Mouse (Mus musculus) liver, postnatal 0 days (tissue): ENCODE data around the gene Cradd. TPM values are rescaled to one million over a fixed set of nuclear protein-coding genes. Genes with fewer than 3 reads are reported as not detected.
A peak's percentile ranks its signal among the peaks of the same experiment; 100 is the strongest.

ENCODE experiments used
- ATAC-seq: fragments of 200-750 bp; cut with Nextera tagmentation; 2 replicates; pipeline ENCODE4 v1.8.0; 2017; ENCODE audit warnings: mild to moderate bottlenecking, moderate library complexity
- DNase-seq: peaks from one replicate; pipeline ENCODE4 v3.0.0-alpha.2; 2016
- H3K27ac ChIP-seq: fragments of 300-500 bp; sonication (generic); 2 replicates; pipeline ENCODE4 v1.5.1; 2014; ENCODE audit warnings: antibody characterized with exemption, moderate library complexity, mild to moderate bottlenecking, low read depth
- H3K27me3 ChIP-seq: fragments of 300-500 bp; sonication (generic); 2 replicates; pipeline ENCODE4 v1.6.1; 2014; ENCODE audit warnings: low read length, control low read depth, mixed read lengths; ENCODE audit not compliant: insufficient read depth
- H3K36me3 ChIP-seq: fragments of 300-500 bp; sonication (generic); replicated peaks from 2 replicates; pipeline ENCODE4 v1.6.1; 2014; ENCODE audit warnings: mild to moderate bottlenecking, control low read depth, low read length, moderate library complexity, mixed read lengths; ENCODE audit not compliant: insufficient read depth
- H3K4me1 ChIP-seq: fragments of 300-500 bp; sonication (generic); 2 replicates; pipeline ENCODE4 v1.6.1; 2014; ENCODE audit warnings: antibody characterized with exemption, mild to moderate bottlenecking, control low read depth; ENCODE audit not compliant: insufficient read depth
- H3K4me2 ChIP-seq: fragments of 300-500 bp; sonication (generic); 2 replicates; pipeline ENCODE4 v1.6.1; 2014; ENCODE audit warnings: low read depth, mild to moderate bottlenecking, low read length, moderate library complexity, mixed read lengths
- H3K4me3 ChIP-seq: fragments of 300-500 bp; sonication (generic); 2 replicates; pipeline ENCODE4 v1.5.1; 2014; ENCODE audit warnings: low read depth, low read length
- H3K9ac ChIP-seq: fragments of 300-500 bp; sonication (generic); replicated peaks from 2 replicates; pipeline ENCODE4 v1.6.1; 2014; ENCODE audit warnings: mild to moderate bottlenecking, moderate library complexity
- H3K9me3 ChIP-seq: fragments of 300-500 bp; sonication (generic); 2 replicates; pipeline ENCODE4 v1.6.1; 2016; ENCODE audit warnings: mild to moderate bottlenecking, control low read depth, low read length, mixed read lengths
- CTCF ChIP-seq: sonication (generic); IDR thresholded peaks from 2 replicates; pipeline ENCODE4 v1.5.1; 2016; ENCODE audit warnings: antibody characterized with exemption, low read depth
- EP300 ChIP-seq: IDR thresholded peaks from 2 replicates; pipeline ENCODE4 v1.6.1; 2016; ENCODE audit warnings: antibody characterized with exemption, low read depth, mild to moderate bottlenecking
- WGBS: fragments of 180-500 bp; shearing (Covaris S2); extraction: QIAGEN DNeasy Blood & Tissue Kit; methylation state at CpG from one replicate; pipeline ENCODE4 v1.1.7; 2014; ENCODE audit not compliant: insufficient replicate concordance; 5-methylcytosine and 5-hydroxymethylcytosine counted together
- polyA plus RNA-seq: library from polyadenylated mRNA; unstranded; fragments of >200 nt; fragmentation: Nextera tagmentation; extraction: Ambion mirVana; gene quantifications from 2 replicates; pipeline ENCODE4 v1.2.1, GENCODE M21; 2015

Cradd gene
- polyA plus RNA-seq, 1 experiment from 2014 or later, result 6.5 TPM

DNA sequence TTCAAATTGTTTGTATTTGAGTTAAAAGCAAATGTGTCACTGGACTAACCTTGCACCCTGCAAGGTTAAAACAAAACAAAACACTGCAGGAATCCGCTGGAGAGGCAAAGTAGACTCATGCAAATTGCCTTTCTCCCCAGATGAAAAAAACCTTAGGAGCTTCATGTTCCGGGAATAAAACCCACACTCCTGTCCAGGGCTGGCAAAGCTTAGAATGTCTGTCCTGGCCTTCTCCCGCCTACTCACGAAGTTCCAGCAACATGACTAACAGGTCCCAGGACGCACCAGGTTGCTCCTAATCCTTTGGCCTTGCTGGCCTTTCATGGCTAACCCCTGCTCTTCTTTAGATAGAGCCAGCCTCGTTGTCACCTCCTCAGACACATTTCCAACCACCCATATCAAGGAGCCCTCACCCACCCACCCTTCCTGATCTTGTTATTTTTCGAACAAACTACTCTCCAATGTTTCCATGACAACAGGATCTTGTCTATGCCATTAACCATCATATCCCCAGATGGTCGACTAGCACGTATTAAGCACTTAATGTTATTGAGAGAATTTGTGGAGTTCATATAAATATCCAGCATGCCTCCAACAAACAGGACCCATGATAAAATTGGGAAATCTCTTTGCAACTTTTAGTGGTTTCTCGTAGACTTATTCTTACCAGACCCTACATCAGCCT lies 65.3 kb downstream of the Cradd start:
- no peak for ATAC-seq
- DNase-seq, result no peak

DNA sequence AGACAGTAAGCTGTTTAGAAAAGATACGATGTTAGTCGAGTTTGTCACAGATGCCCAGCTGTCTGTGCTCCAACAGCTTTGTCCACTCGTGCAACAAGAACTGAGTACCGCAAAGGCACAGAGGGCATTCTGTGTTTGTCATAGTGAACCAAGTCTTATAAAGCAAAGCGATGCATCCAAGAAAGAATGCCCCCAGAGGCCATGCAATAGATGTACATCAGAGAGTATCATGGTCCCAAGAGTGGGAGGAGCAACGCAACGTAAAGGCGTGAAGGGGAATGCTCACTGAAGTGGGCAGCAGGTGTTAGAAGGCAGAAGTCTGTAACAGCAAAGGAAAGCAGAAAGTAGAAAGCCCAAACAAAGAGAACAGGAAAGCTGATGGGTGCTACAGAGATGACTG lies 66.0 kb downstream of the Cradd start:
- no peaks in the 10 kb centered on the region for H3K36me3 ChIP-seq
- H3K27ac ChIP-seq, result no peak overlapping the region
- no peaks in the 10 kb centered on the region for H3K27me3 ChIP-seq
- H3K9me3 ChIP-seq, result no peaks in the 10 kb centered on the region
- H3K4me1 ChIP-seq, result peaks cover 30% of the 10 kb centered on the region
- no peak for ATAC-seq
- H3K9ac ChIP-seq, result no peak overlapping the region
- no peak overlapping the region for H3K4me3 ChIP-seq
- no peak overlapping the region for H3K4me2 ChIP-seq
- 67% methylated on average over 8 of the region's 8 CpGs for WGBS
- DNase-seq, result no peak
- TF ChIP-seq CTCF, result peak; percentile 20; the same call in 1 of the 2 replicates
- no peak for TF ChIP-seq EP300

More for the DNA sequence above, 65.3 kb downstream of the Cradd start:
- H3K4me2 ChIP-seq, result no peak overlapping the region
- no peak overlapping the region for H3K27ac ChIP-seq
- H3K27me3 ChIP-seq, result no peaks in the 10 kb centered on the region
- TF ChIP-seq CTCF, result no peak
- no peak for TF ChIP-seq EP300
- H3K4me1 ChIP-seq, result peaks cover 28% of the 10 kb centered on the region
- H3K4me3 ChIP-seq, result no peak overlapping the region
- H3K36me3 ChIP-seq, result no peaks in the 10 kb centered on the region
- no peaks in the 10 kb centered on the region for H3K9me3 ChIP-seq
- H3K9ac ChIP-seq, result no peak overlapping the region
- 67% methylated on average over 10 of the region's 10 CpGs for WGBS

DNA sequence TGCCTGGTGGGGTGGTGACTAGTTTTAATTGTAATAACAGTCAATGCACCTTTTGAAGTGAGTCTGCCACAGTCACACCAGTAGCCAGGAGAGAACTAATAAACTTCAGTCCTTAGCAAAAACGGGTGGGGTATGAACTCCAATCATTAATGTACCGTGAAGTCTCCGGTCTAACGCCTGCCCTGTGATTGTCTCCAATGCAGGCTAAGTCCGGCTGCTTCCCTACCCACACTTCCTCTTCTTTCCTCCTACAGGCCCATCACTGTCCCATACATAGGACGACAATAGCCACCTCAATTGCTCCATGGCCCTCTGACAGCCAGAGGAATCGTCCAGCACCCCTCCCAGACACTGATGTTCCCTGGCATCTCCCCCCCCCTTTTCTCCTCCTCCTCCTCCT lies 67.8 kb downstream of the Cradd start:
- ATAC-seq, result no peak

DNA sequence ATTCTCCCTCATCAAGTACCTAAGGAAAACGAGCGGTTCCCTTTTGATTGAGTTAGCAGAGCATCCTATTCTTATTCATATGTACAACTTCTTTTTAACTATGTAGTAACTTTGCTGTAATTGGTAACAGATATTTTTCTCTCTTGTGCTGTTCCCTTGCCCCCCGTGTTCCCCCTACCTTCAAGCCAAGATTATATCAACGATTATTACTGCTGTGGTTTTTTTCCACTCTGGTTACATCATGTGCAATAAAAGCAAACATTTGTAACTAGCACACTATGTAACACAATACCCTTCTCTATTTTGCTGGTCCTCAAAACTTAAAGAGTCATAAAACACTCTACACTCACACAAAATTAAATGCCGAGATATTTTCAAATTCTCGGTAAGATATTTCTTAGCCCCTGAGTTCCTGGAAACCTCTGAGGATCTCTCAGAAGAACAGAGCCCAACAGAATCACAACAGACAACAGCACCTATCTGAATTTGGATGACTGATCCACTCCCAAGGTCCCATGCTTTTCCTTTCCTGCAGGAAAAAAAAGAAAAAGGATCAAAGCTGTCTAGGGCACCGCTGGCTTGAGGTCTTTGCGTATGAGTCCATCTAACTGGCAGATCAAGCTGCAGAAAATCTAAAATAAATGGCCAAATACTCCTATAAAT lies 68.8 kb downstream of the Cradd start:
- H3K9me3 ChIP-seq, result no peaks in the 10 kb centered on the region
- no peaks in the 10 kb centered on the region for H3K27me3 ChIP-seq
- TF ChIP-seq EP300 (no peak), CTCF (no peak)
- DNase-seq, result no peak
- WGBS, result 69% methylated on average over 8 of the region's 8 CpGs
- H3K4me1 ChIP-seq, result peaks cover 24% of the 10 kb centered on the region
- peak overlapping the region; percentile 70 for H3K27ac ChIP-seq
- no peak overlapping the region for H3K4me3 ChIP-seq
- peak overlapping the region; percentile 50; the same call in 1 of the 2 replicates for H3K4me2 ChIP-seq
- H3K36me3 ChIP-seq, result no peaks in the 10 kb centered on the region
- H3K9ac ChIP-seq, result no peak overlapping the region
- ATAC-seq, result no peak

More for the DNA sequence above, 67.8 kb downstream of the Cradd start:
- TF ChIP-seq EP300 (no peak), CTCF (no peak)
- H3K4me3 ChIP-seq, result no peak overlapping the region
- no peaks in the 10 kb centered on the region for H3K36me3 ChIP-seq
- 0 out of 2 replicates have a peak overlapping the region, but pooled peaks have one; percentile 11 for H3K27ac ChIP-seq
- no peaks in the 10 kb centered on the region for H3K9me3 ChIP-seq
- peaks cover 24% of the 10 kb centered on the region for H3K4me1 ChIP-seq
- no peak for DNase-seq
- no peak overlapping the region for H3K4me2 ChIP-seq
- H3K9ac ChIP-seq, result no peak overlapping the region
- no peaks in the 10 kb centered on the region for H3K27me3 ChIP-seq
- 52% methylated on average over 7 of the region's 7 CpGs for WGBS

DNA sequence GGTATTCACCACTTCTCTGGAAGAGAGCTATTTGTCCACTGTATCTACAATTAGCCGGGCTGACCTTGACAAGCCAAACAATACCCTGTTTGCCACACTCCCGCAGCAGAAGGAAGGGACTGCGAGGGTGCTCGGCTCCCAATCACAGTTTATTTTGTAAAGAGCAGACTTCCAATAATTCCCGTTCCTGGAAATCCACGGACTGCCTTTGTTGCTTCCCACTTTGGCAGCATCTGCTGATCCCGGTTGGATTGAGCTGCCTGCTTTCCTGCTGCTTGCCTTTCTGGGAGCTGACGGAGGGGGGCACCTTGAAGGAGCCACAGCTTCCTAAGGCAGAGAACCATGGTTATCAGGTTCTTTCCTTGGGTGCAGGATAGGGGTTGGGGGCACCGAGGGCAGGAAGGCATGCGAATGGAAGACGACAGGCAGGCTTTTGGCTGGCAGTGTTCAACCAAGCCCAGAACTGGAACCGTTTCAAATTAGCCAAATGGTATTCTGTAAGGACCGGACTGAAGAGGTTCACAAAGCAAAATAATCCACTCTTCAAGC lies 69.4 kb downstream of the Cradd start:
- WGBS, result 53% methylated on average over 13 of the region's 13 CpGs
- Histone ChIP-seq H3K4me3 (no peak overlapping the region), H3K9ac (peak overlapping the region; percentile 34; the same call in 1 of the 2 replicates), H3K27me3 (no peaks in the 10 kb centered on the region), H3K36me3 (no peaks in the 10 kb centered on the region), H3K4me1 (peaks cover 24% of the 10 kb centered on the region), H3K4me2 (peak overlapping the region; percentile 50), H3K9me3 (no peaks in the 10 kb centered on the region), H3K27ac (peak overlapping the region; percentile 70)
- ATAC-seq, result peak; percentile 59
- peak; percentile 19 for DNase-seq
- 0 out of 2 replicates have a peak, but pooled peaks have one; percentile 2 for TF ChIP-seq CTCF
- no peak for TF ChIP-seq EP300

DNA sequence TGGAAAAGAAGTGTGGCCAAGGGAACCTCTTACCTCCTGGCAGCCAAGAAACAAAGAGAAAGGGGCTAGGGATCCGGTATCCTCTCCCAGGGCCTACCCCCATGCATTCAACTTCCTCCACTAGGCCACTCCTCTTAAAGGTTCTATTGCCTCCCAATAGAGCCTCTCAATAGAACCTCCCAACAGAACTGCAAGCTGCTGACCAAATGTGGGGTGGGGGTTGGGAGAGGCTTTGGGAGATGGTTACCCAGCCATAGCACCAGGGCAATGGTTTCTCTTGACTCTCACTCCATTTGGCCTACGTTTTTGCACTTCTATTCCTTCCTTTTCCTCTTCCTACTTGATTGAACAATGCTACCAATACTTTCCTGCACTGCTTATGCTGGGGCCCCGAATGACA lies 69.9 kb downstream of the Cradd start:
- TF ChIP-seq EP300 (no peak), CTCF (no peak)
- no peak overlapping the region for H3K9ac ChIP-seq
- peaks cover 24% of the 10 kb centered on the region for H3K4me1 ChIP-seq
- WGBS, result 52% methylated on average over 3 of the region's 3 CpGs
- peak overlapping the region; percentile 50 for H3K4me2 ChIP-seq
- ATAC-seq (peak; percentile 31; the same call in 1 of the 2 replicates), DNase-seq (no peak)
- no peaks in the 10 kb centered on the region for H3K9me3 ChIP-seq
- H3K36me3 ChIP-seq, result no peaks in the 10 kb centered on the region
- peak overlapping the region; percentile 70 for H3K27ac ChIP-seq
- no peaks in the 10 kb centered on the region for H3K27me3 ChIP-seq
- H3K4me3 ChIP-seq, result no peak overlapping the region
